Mouse (Mus musculus): ENCODE data around the gene Col4a4.

DNA sequence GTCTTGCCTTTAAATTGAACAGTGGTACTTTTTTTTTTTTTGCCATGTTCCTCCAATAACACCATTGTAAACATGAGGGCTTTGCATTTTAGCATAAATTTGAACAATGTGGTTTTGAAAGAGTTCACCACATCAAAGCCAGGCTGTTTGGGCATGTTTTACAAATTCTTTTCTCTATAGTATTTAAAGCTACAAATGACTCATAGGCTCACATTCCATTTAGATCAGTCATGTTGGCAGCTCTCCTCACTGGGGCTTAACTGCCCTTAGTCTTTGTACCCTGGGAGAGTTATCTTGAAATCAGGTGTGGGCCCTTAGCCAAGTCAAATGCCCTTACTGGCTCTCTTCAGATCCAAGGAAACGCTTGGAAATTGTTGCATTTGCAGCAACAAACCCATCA lies 157.6 kb downstream of the Col4a4 start:
- TF ChIP-seq POLR2A (IDR thresholded peaks at IDR 0.05; ENCODE audit: extremely low read depth, insufficient read depth, low read length) (no peak), CTCF (IDR thresholded peaks at IDR 0.05; ENCODE audit: low read depth, low read length) (no peak)
